Mouse (Mus musculus): ENCODE results near the gene Cd83. TPM values are rescaled to one million over a fixed set of nuclear protein-coding genes. Genes with fewer than 3 reads are reported as not detected.
A peak's percentile ranks its signal among the peaks of the same experiment; 100 is the strongest.

Cd83 gene
- polyA plus RNA-seq, 1 experiment from 2014 or later = 16.0 TPM

- Histone ChIP-seq H3K27ac (ENCODE audit: low read depth, low read length) (no peak overlapping the region), H3K9me3 (ENCODE audit: control insufficient read depth, low read length) (no peaks in the 10 kb centered on the region), H3K36me3 (ENCODE audit: control insufficient read depth, insufficient read depth, low read length) (no peaks in the 10 kb centered on the region), H3K9ac (ENCODE audit: low read length) (no peak overlapping the region), H3K4me1 (ENCODE audit: control insufficient read depth, insufficient read depth, low read length) (no peaks in the 10 kb centered on the region), H3K27me3 (ENCODE audit: control insufficient read depth, insufficient read depth, low read length) (no peaks in the 10 kb centered on the region), H3K4me2 (ENCODE audit: low read depth) (no peak overlapping the region), H3K4me3 (ENCODE audit: low read depth, low read length) (no peak overlapping the region)
- WGBS = 26% methylated on average over 9 of the region's 9 CpGs
- no peak for ATAC-seq (ENCODE audit: insufficient read depth, low FRiP score, low TSS enrichment)
- peak; percentile 34 for DNase-seq (ENCODE audit: low spot score)
Measured at GRCm38 (mm10) chr13:43753652-43754051, 30.9 kb upstream of the Cd83 start.

DNA sequence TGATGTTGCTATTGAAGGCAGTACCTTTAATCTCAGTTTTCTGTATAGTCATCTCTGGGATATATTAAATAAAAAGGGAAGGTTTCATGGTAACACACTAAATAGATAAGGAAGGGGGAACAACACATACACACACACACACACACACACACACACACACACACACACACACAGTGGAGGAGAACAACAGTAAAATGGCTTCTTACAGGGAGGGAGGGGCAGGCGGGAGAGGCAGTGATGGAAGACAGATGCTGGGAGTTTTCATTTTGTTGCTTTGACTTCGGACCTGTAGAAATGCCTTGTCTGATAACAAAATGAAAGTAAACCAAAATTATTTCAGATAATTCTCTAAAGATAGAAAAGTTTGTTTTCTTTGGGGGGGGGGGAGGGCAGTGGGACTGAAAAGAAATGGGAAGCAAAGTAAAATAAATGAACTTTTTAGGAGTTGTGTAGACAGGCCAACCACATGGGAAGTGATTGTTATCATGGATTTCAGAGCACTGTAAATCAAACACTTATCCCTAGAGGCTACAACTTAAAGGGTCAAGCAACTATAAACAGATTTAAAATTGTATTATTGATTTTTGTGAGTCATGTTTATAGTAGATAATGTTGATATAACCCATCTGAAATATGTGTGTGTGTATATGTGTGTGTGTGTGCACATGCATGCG lies 30.0 kb upstream of the Cd83 start:
- Histone ChIP-seq H3K36me3 (ENCODE audit: control insufficient read depth, insufficient read depth, low read length) (no peaks in the 10 kb centered on the region), H3K4me1 (ENCODE audit: control insufficient read depth, insufficient read depth, low read length) (no peaks in the 10 kb centered on the region), H3K4me3 (ENCODE audit: low read depth, low read length) (no peak overlapping the region), H3K4me2 (ENCODE audit: low read depth) (no peak overlapping the region), H3K27me3 (ENCODE audit: control insufficient read depth, insufficient read depth, low read length) (no peaks in the 10 kb centered on the region), H3K9ac (ENCODE audit: low read length) (no peak overlapping the region), H3K9me3 (ENCODE audit: control insufficient read depth, low read length) (no peaks in the 10 kb centered on the region), H3K27ac (ENCODE audit: low read depth, low read length) (no peak overlapping the region)
- 94% methylated on average over 3 of the region's 3 CpGs for WGBS
- no peak for ATAC-seq (ENCODE audit: insufficient read depth, low FRiP score, low TSS enrichment)
- DNase-seq (ENCODE audit: low spot score) = no peak

- Histone ChIP-seq H3K27ac (ENCODE audit: low read depth, low read length) (no peak overlapping the region), H3K4me3 (ENCODE audit: low read depth, low read length) (no peak overlapping the region), H3K9me3 (ENCODE audit: control insufficient read depth, low read length) (no peaks in the 10 kb centered on the region), H3K36me3 (ENCODE audit: control insufficient read depth, insufficient read depth, low read length) (no peaks in the 10 kb centered on the region), H3K27me3 (ENCODE audit: control insufficient read depth, insufficient read depth, low read length) (no peaks in the 10 kb centered on the region), H3K4me1 (ENCODE audit: control insufficient read depth, insufficient read depth, low read length) (no peaks in the 10 kb centered on the region), H3K4me2 (ENCODE audit: low read depth) (no peak overlapping the region), H3K9ac (ENCODE audit: low read length) (no peak overlapping the region)
- 83% methylated on average over 7 of the region's 7 CpGs for WGBS
- DNase-seq (ENCODE audit: low spot score) (no peak), ATAC-seq (ENCODE audit: insufficient read depth, low FRiP score, low TSS enrichment) (no peak)
Measured at GRCm38 (mm10) chr13:43755573-43755972, 29.0 kb upstream of the Cd83 start.

- H3K9me3 ChIP-seq (ENCODE audit: control insufficient read depth, low read length) = no peaks in the 10 kb centered on the region
- no peaks in the 10 kb centered on the region for H3K4me1 ChIP-seq (ENCODE audit: control insufficient read depth, insufficient read depth, low read length)
- H3K4me3 ChIP-seq (ENCODE audit: low read depth, low read length) = no peak overlapping the region
- H3K27me3 ChIP-seq (ENCODE audit: control insufficient read depth, insufficient read depth, low read length) = no peaks in the 10 kb centered on the region
- no peak overlapping the region for H3K4me2 ChIP-seq (ENCODE audit: low read depth)
- ATAC-seq (ENCODE audit: insufficient read depth, low FRiP score, low TSS enrichment) = no peak
- no peaks in the 10 kb centered on the region for H3K36me3 ChIP-seq (ENCODE audit: control insufficient read depth, insufficient read depth, low read length)
- no peak overlapping the region for H3K9ac ChIP-seq (ENCODE audit: low read length)
- DNase-seq (ENCODE audit: low spot score) = no peak
- H3K27ac ChIP-seq (ENCODE audit: low read depth, low read length) = no peak overlapping the region
- WGBS = 87% methylated on average over 12 of the region's 12 CpGs
Measured at GRCm38 (mm10) chr13:43761156-43761855, 23.3 kb upstream of the Cd83 start.

DNA sequence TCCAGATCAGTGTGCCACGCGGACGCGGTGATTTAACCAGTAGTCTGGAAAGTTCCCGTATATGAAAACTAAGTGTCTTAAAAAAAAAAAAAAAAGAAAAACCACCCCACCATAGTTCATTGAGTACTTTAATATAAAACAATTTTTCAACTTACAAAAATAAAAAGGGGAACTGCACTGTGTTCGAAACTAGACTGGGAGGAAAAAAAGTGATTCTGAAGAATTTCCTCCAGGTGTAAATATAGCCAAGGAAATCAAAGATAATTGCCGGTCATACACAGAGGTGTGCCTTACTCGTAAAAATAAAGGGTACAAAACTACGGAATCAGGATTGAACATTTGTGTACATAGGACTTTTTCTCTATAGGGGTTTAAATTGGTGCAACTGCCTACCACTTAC lies 21.7 kb upstream of the Cd83 start:
- H3K4me3 ChIP-seq (ENCODE audit: low read depth, low read length) = no peak overlapping the region

DNA sequence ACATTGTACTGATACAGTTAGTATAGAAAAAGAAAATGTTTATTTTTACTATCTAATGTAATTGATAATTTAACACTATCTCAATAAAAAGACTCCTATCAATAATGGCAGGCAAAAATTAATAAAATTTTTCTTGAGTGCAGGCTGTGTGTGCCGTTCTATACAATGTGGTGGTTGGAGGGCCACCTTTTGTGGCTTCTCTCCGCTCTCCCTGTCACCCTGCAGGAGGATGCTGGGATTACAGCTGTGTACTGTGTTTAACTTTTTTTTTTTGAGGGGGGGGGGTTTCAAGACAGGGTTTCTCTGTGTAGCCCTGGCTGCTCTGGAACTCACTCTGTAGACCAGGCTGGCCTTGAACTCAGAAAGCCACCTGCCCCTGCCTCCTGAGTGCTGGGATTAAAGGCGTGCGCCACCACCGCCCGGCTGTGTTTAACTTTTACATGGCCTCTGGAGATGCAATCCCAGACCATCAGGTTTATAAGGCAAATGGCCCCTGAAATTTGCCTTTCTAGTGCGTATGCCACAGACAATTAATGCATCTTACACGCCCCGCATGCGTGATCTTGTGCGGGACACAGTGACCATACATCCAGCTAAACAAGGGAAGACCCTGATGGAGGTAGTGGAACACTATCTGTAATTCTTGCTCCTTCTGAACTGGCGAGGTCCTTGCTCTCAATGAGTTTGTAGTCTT lies 21.1 kb upstream of the Cd83 start:
- H3K9me3 ChIP-seq (ENCODE audit: control insufficient read depth, low read length) = no peaks in the 10 kb centered on the region
- no peak overlapping the region for H3K4me3 ChIP-seq (ENCODE audit: low read depth, low read length)
- H3K9ac ChIP-seq (ENCODE audit: low read length) = no peak overlapping the region
- ATAC-seq (ENCODE audit: insufficient read depth, low FRiP score, low TSS enrichment) = no peak
- no peaks in the 10 kb centered on the region for H3K27me3 ChIP-seq (ENCODE audit: control insufficient read depth, insufficient read depth, low read length)
- no peak overlapping the region for H3K27ac ChIP-seq (ENCODE audit: low read depth, low read length)
- H3K4me2 ChIP-seq (ENCODE audit: low read depth) = no peak overlapping the region
- DNase-seq (ENCODE audit: low spot score) = no peak
- 94% methylated on average over 12 of the region's 12 CpGs for WGBS
- no peaks in the 10 kb centered on the region for H3K36me3 ChIP-seq (ENCODE audit: control insufficient read depth, insufficient read depth, low read length)
- H3K4me1 ChIP-seq (ENCODE audit: control insufficient read depth, insufficient read depth, low read length) = no peaks in the 10 kb centered on the region

More for the DNA sequence above, 21.7 kb upstream of the Cd83 start:
- Histone ChIP-seq H3K9me3 (ENCODE audit: control insufficient read depth, low read length) (no peaks in the 10 kb centered on the region), H3K36me3 (ENCODE audit: control insufficient read depth, insufficient read depth, low read length) (no peaks in the 10 kb centered on the region), H3K27me3 (ENCODE audit: control insufficient read depth, insufficient read depth, low read length) (no peaks in the 10 kb centered on the region), H3K9ac (ENCODE audit: low read length) (no peak overlapping the region), H3K4me2 (ENCODE audit: low read depth) (no peak overlapping the region), H3K4me1 (ENCODE audit: control insufficient read depth, insufficient read depth, low read length) (no peaks in the 10 kb centered on the region), H3K27ac (ENCODE audit: low read depth, low read length) (no peak overlapping the region)
- DNase-seq (ENCODE audit: low spot score) (no peak), ATAC-seq (ENCODE audit: insufficient read depth, low FRiP score, low TSS enrichment) (no peak)
- 92% methylated on average over 9 of the region's 9 CpGs for WGBS

- Histone ChIP-seq H3K4me3 (ENCODE audit: low read depth, low read length) (no peak overlapping the region), H3K9me3 (ENCODE audit: control insufficient read depth, low read length) (no peaks in the 10 kb centered on the region), H3K36me3 (ENCODE audit: control insufficient read depth, insufficient read depth, low read length) (no peaks in the 10 kb centered on the region), H3K9ac (ENCODE audit: low read length) (no peak overlapping the region), H3K27ac (ENCODE audit: low read depth, low read length) (no peak overlapping the region), H3K4me1 (ENCODE audit: control insufficient read depth, insufficient read depth, low read length) (no peaks in the 10 kb centered on the region), H3K4me2 (ENCODE audit: low read depth) (no peak overlapping the region), H3K27me3 (ENCODE audit: control insufficient read depth, insufficient read depth, low read length) (no peaks in the 10 kb centered on the region)
- ATAC-seq (ENCODE audit: insufficient read depth, low FRiP score, low TSS enrichment) (no peak), DNase-seq (ENCODE audit: low spot score) (no peak)
- 83% methylated on average over 8 of the region's 8 CpGs for whole genome bisulfite sequencing
Measured at GRCm38 (mm10) chr13:43763995-43764579, 20.5 kb upstream of the Cd83 start.

DNA sequence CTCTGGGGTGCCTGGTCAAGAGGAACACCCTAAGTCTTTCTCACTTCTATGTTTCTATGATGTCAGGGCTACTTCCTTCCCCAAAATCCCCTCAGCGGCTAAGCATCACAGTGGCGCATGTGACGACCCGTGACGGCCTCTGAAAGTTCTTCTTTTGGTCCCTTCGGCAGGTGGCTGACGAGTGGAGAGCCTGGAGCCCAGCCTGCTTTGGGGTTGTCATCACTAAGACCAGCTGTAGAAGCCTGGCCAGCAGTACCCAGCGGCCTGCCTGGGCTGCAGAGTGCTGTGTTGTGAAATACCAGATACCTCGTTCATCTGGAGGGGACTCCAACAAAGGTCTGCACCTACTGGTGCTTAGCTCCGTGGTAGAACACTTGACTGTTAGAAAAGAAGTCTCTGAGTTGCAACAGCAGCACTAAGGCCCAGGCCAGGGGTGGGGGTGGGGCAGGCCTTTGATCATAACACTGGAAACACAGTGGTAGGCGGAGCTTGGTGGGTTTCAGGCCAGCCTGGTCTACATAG lies 19.2 kb upstream of the Cd83 start:
- no peaks in the 10 kb centered on the region for H3K27me3 ChIP-seq (ENCODE audit: control insufficient read depth, insufficient read depth, low read length)
- ATAC-seq (ENCODE audit: insufficient read depth, low FRiP score, low TSS enrichment) = no peak
- no peaks in the 10 kb centered on the region for H3K4me1 ChIP-seq (ENCODE audit: control insufficient read depth, insufficient read depth, low read length)
- no peak for DNase-seq (ENCODE audit: low spot score)
- H3K4me2 ChIP-seq (ENCODE audit: low read depth) = no peak overlapping the region
- no peak overlapping the region for H3K4me3 ChIP-seq (ENCODE audit: low read depth, low read length)
- no peak overlapping the region for H3K9ac ChIP-seq (ENCODE audit: low read length)
- no peaks in the 10 kb centered on the region for H3K9me3 ChIP-seq (ENCODE audit: control insufficient read depth, low read length)
- H3K27ac ChIP-seq (ENCODE audit: low read depth, low read length) = no peak overlapping the region
- WGBS = 85% methylated on average over 11 of the region's 11 CpGs
- no peaks in the 10 kb centered on the region for H3K36me3 ChIP-seq (ENCODE audit: control insufficient read depth, insufficient read depth, low read length)
